Mouse (Mus musculus) intestine, embryonic 14.5 days (tissue): ENCODE data around the gene Gm13283. TPM values are rescaled to one million over a fixed set of nuclear protein-coding genes. Genes with fewer than 3 reads are reported as not detected.
"Not testable (repeated sequence)": the region's sequence is repeated elsewhere in the genome, so short reads cannot be mapped to it uniquely, and the experiment has no call there.

Experiments used
- ATAC-seq: fragments of 200-750 bp; cut with Nextera tagmentation; replicated peaks from 2 replicates; pipeline ENCODE4 v1.8.0; 2017; ENCODE audit warnings: low read depth, moderate number of reproducible peaks, moderate TSS enrichment, moderate library complexity; ENCODE audit not compliant: low FRiP score, low TSS enrichment
- DNase-seq: peaks from one replicate; pipeline ENCODE4 v3.0.0-alpha.2; 2018; ENCODE audit warnings: low spot score
- H3K27ac ChIP-seq: fragments of 300-500 bp; sonication (generic); 2 replicates; pipeline ENCODE4 v1.5.1; 2014; ENCODE audit warnings: low read depth, mild to moderate bottlenecking, control low read depth
- H3K27me3 ChIP-seq: fragments of 300-500 bp; sonication (generic); replicated peaks from 2 replicates; pipeline ENCODE4 v1.6.1; 2014; ENCODE audit warnings: low read length, control low read depth; ENCODE audit not compliant: control insufficient read depth, insufficient read depth
- H3K36me3 ChIP-seq: fragments of 300-500 bp; sonication (generic); 2 replicates; pipeline ENCODE4 v1.6.1; 2014; ENCODE audit warnings: low read length, control low read depth; ENCODE audit not compliant: control insufficient read depth, insufficient read depth
- H3K4me1 ChIP-seq: fragments of 300-500 bp; sonication (generic); replicated peaks from 2 replicates; pipeline ENCODE4 v1.6.1; 2014; ENCODE audit warnings: low read length, control low read depth, mixed read lengths; ENCODE audit not compliant: control insufficient read depth, insufficient read depth
- H3K4me2 ChIP-seq: fragments of 300-500 bp; sonication (generic); 2 replicates; pipeline ENCODE4 v1.6.1; 2014; ENCODE audit warnings: low read length
- H3K4me3 ChIP-seq: fragments of 300-500 bp; sonication (generic); 2 replicates; pipeline ENCODE4 v1.5.1; 2014; ENCODE audit warnings: low read depth, low read length, control low read depth, mixed read lengths
- H3K9ac ChIP-seq: fragments of 300-500 bp; sonication (generic); 2 replicates; pipeline ENCODE4 v1.6.1; 2014; ENCODE audit warnings: mild to moderate bottlenecking, low read length
- H3K9me3 ChIP-seq: fragments of 300-500 bp; sonication (generic); 2 replicates; pipeline ENCODE4 v1.6.1; 2016; ENCODE audit warnings: low read length, control low read depth; ENCODE audit not compliant: control insufficient read depth
- WGBS: fragments of 180-500 bp; shearing (Covaris S2); extraction: QIAGEN DNeasy Blood & Tissue Kit; methylation state at CpG from one replicate; pipeline ENCODE4 v1.1.7; 2014; 5-methylcytosine and 5-hydroxymethylcytosine counted together
- polyA plus RNA-seq: library from polyadenylated mRNA; unstranded; fragments of >200 nt; fragmentation: Nextera tagmentation; extraction: Ambion mirVana; gene quantifications from 2 replicates; pipeline ENCODE4 v1.2.1, GENCODE M21; 2014

Gene Gm13283
- polyA plus RNA-seq, 1 experiment from 2014 or later = 0.22 TPM

GRCm38 (mm10) chr4:88799365-88799764 is 39.4 kb downstream of the Gm13283 start, which contains the start of gene Gm13285:
TSS of gene Gm13285 (plus strand) at chr4:88799665.
- ATAC-seq, H3K27ac ChIP-seq, H3K36me3 ChIP-seq, H3K4me3 ChIP-seq, H3K4me2 ChIP-seq, DNase-seq, H3K9me3 ChIP-seq, H3K4me1 ChIP-seq, H3K27me3 ChIP-seq, H3K9ac ChIP-seq: not testable (repeated sequence)
- 0% methylated on average over 1 of the region's 7 CpGs for WGBS

GRCm38 (mm10) chr4:88802954-88803353 is 43.0 kb downstream of the Gm13283 start, which contains the start of gene Gm13287:
TSS of gene Gm13287 (plus strand) at chr4:88803254.
- H3K36me3 ChIP-seq, H3K27ac ChIP-seq, H3K9me3 ChIP-seq, H3K4me2 ChIP-seq, ATAC-seq, H3K27me3 ChIP-seq, H3K9ac ChIP-seq, H3K4me1 ChIP-seq, H3K4me3 ChIP-seq, DNase-seq: not testable (repeated sequence)
- WGBS = no CpG with 5 or more reads among the region's 29 CpGs

GRCm38 (mm10) chr4:88805231-88805630 is 45.3 kb downstream of the Gm13283 start, which contains the start of gene Gm13288:
TSS of gene Gm13288 (plus strand) at chr4:88805531.
- not testable (repeated sequence) for H3K27me3 ChIP-seq, H3K9me3 ChIP-seq, H3K9ac ChIP-seq, H3K4me3 ChIP-seq, DNase-seq, H3K27ac ChIP-seq, H3K4me2 ChIP-seq, H3K36me3 ChIP-seq, H3K4me1 ChIP-seq, ATAC-seq
- WGBS = no CpG with 5 or more reads among the region's 8 CpGs

- not testable (repeated sequence) for H3K9me3 ChIP-seq, H3K36me3 ChIP-seq, H3K4me1 ChIP-seq, H3K4me2 ChIP-seq, H3K27me3 ChIP-seq, ATAC-seq, H3K9ac ChIP-seq, H3K27ac ChIP-seq, DNase-seq, H3K4me3 ChIP-seq
- 1% methylated on average over 9 of the region's 34 CpGs for WGBS
Measured at GRCm38 (mm10) chr4:88805761-88806160, 45.8 kb downstream of the Gm13283 start.

Other genes with a start within 250 kb of the Gm13283 start
- not detected in 2 replicates for gene Ifnb1, start 237.3 kb upstream of the Gm13283 start, polyA plus RNA-seq
- gene Ifna15, start 201.9 kb upstream of the Gm13283 start, polyA plus RNA-seq = not detected in 2 replicates
- gene Ifna14, start 188.3 kb upstream of the Gm13283 start, polyA plus RNA-seq = not detected in 2 replicates
- gene Ifna9, start 167.7 kb upstream of the Gm13283 start, polyA plus RNA-seq = not detected in 2 replicates
- gene Ifna12, start 156.7 kb upstream of the Gm13283 start, polyA plus RNA-seq = not detected in 2 replicates
- gene C87499, start 125.7 kb upstream of the Gm13283 start, polyA plus RNA-seq = not detected in 2 replicates
- not detected in 2 replicates for gene Ifna13, start 115.7 kb upstream of the Gm13283 start, polyA plus RNA-seq
- not detected in 2 replicates for gene Ifna16, start 83.2 kb upstream of the Gm13283 start, polyA plus RNA-seq
- gene Ifna2, start 76.2 kb upstream of the Gm13283 start, polyA plus RNA-seq = not detected in 2 replicates
- gene Ifnab, start 68.8 kb upstream of the Gm13283 start, polyA plus RNA-seq = not detected in 2 replicates
- 0.70 and 1.2 TPM in 2 replicates for gene Gm26566, start 38.3 kb upstream of the Gm13283 start, polyA plus RNA-seq
- 97.9 and 106 TPM in 2 replicates for gene Klhl9, start 37.7 kb upstream of the Gm13283 start, polyA plus RNA-seq
- gene Gm13271, start 5.3 kb upstream of the Gm13283 start, polyA plus RNA-seq = not detected in 2 replicates
- not detected in 2 replicates for gene Gm13290, start 13.7 kb downstream of the Gm13283 start, polyA plus RNA-seq
- not detected in 2 replicates for gene Gm13289, start 16.8 kb downstream of the Gm13283 start, polyA plus RNA-seq
- 0.23 TPM in 1 of 2 replicates, not detected in the other for gene Gm13272, start 19.7 kb downstream of the Gm13283 start, polyA plus RNA-seq
- gene Ifnz, start 22.0 kb downstream of the Gm13283 start, polyA plus RNA-seq = 0.28 TPM in 1 of 2 replicates, not detected in the other
- 0.48 TPM in 1 of 2 replicates, not detected in the other for gene Gm13276, start 25.6 kb downstream of the Gm13283 start, polyA plus RNA-seq
- not detected in 2 replicates for gene Gm13277, start 28.5 kb downstream of the Gm13283 start, polyA plus RNA-seq
- gene Gm13278, start 31.4 kb downstream of the Gm13283 start, polyA plus RNA-seq = not detected in 2 replicates
- not detected in 2 replicates for gene Gm13275, start 34.4 kb downstream of the Gm13283 start, polyA plus RNA-seq
- gene Gm13279, start 37.3 kb downstream of the Gm13283 start, polyA plus RNA-seq = not detected in 2 replicates
- gene Gm13285, start 39.5 kb downstream of the Gm13283 start, polyA plus RNA-seq = 0.59 and 1.1 TPM in 2 replicates
- not detected in 2 replicates for gene Gm13287, start 43.1 kb downstream of the Gm13283 start, polyA plus RNA-seq
- gene Gm13288, start 45.4 kb downstream of the Gm13283 start, polyA plus RNA-seq = not detected in 2 replicates
- gene Ifna7, start 56.1 kb downstream of the Gm13283 start, polyA plus RNA-seq = not detected in 2 replicates
- not detected in 2 replicates for gene Ifna11, start 59.8 kb downstream of the Gm13283 start, polyA plus RNA-seq
- gene Ifna6, start 67.3 kb downstream of the Gm13283 start, polyA plus RNA-seq = not detected in 2 replicates
- gene Ifna5, start 75.4 kb downstream of the Gm13283 start, polyA plus RNA-seq = not detected in 2 replicates
- not detected in 2 replicates for gene Ifna4, start 81.7 kb downstream of the Gm13283 start, polyA plus RNA-seq
- gene Ifna1, start 90.0 kb downstream of the Gm13283 start, polyA plus RNA-seq = not detected in 2 replicates
- not detected in 2 replicates for gene Ifne, start 120.1 kb downstream of the Gm13283 start, polyA plus RNA-seq